Mouse (Mus musculus) bone marrow, adult 2 months (tissue): Measurements from ENCODE around the gene Rtcb. TPM values are rescaled to one million over a fixed set of nuclear protein-coding genes. Genes with fewer than 3 reads are reported as not detected.

ENCODE experiments used
- H3K27ac ChIP-seq: fragments of 200-500 bp; 2 replicates; pipeline ENCODE4 v1.5.1; 2012; ENCODE audit warnings: low read depth, mild to moderate bottlenecking, control low read depth, inconsistent platforms, low read length; ENCODE audit not compliant: control insufficient read depth, poor library complexity, insufficient read depth
- H3K4me1 ChIP-seq: fragments of 200-500 bp; 2 replicates; pipeline ENCODE4 v1.6.1; 2011; ENCODE audit warnings: low read length; ENCODE audit not compliant: control insufficient read depth, insufficient read depth
- H3K4me3 ChIP-seq: fragments of 200-500 bp; replicated peaks from 2 replicates; pipeline ENCODE3; 2011; ENCODE audit warnings: mild to moderate bottlenecking, low read depth, low read length, control low read depth; ENCODE audit not compliant: control insufficient read depth
- CTCF ChIP-seq: fragments of 200-500 bp; IDR thresholded peaks from 2 replicates; pipeline ENCODE4 v1.5.1; 2011; ENCODE audit warnings: low read length, control low read depth; ENCODE audit not compliant: control insufficient read depth, insufficient read depth
- POLR2A ChIP-seq: fragments of 200-500 bp; IDR thresholded peaks from 2 replicates; pipeline ENCODE4 v1.6.1; 2011; ENCODE audit warnings: low read depth, mild to moderate bottlenecking, control low read depth, low read length, borderline replicate concordance; ENCODE audit not compliant: control insufficient read depth
- WGBS: fragments of 180-500 bp; shearing (Covaris S2); methylation state at CpG from one replicate; pipeline ENCODE4 v1.1.7; 2018; 5-methylcytosine and 5-hydroxymethylcytosine counted together
- polyA plus RNA-seq: library from polyadenylated mRNA; stranded (reverse); fragments of >200 nt; gene quantifications from 2 replicates; pipeline ENCODE4 v1.2.4, GENCODE M21; 2011; ENCODE audit warnings: low replicate concordance; ENCODE audit not compliant: missing spikeins, insufficient read depth, insufficient read length

Rtcb gene
- polyA plus RNA-seq, 1 experiment, result 60.7 TPM

- Histone ChIP-seq H3K4me1 (no peaks in the 10 kb centered on the region; the same call in 1 of the 2 replicates), H3K4me3 (peak within 1 kb of the TSS; percentile 26), H3K27ac (no peak within 1 kb of the TSS; the same call in 1 of the 2 replicates)
- TF ChIP-seq CTCF, result no peak
- no peak for TF ChIP-seq POLR2A
- 3% methylated on average over 23 of the region's 23 CpGs for WGBS
Observed at GRCm38 (mm10) chr10:85927676-85928445, 29.8 kb downstream of the Rtcb start, which contains the start of gene Ascl4. Gene Ascl4, plus strand, starts transcription at chr10:85927681.

DNA sequence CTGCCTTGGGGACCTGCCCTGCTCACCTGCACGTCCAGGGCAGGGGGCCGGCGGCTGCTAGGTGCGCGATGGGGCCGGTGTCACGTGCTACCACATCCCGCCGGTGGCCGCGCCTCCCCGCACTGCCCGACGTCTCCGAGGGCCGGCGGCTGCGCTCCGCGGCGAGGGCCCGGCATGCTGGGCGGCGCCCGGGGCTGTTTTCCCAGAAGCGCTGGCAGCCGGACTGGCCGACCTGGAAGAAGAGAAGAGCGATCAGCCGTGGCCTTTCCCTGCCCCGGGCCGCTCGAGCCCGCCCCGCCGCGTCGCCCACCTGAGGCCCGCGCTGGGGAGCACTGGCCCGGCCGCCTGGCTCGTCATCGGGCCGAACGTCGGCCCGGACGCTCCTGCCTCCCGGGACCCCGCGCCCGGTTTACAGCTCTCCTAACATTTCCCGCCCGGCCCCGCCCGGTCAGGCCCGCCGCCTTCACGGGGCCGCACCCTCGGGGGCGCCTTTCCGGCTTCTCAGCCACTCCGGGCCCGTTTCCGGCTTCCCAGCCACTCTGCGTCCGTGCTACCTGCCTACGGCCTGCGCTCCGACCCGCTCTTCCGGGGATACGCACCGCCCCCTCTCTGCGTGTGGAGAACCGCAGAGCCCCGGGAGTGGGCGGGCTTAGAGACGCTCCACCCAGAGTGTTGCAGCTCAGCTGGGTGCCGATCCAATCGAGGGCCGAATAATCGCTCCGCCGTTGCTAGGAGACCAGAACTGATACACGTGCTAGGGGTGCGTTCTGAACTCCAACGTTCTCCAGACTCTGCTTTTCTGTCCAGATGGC, 40.9 kb downstream of the Rtcb start, which contains the start of gene Prdm4:
Prdm4 (minus strand) TSS at position 645 of the 812 bp plus-strand sequence.
- WGBS, result under 1% methylated on average over 89 of the region's 90 CpGs
- Histone ChIP-seq H3K27ac (peak within 1 kb of the TSS; percentile 68), H3K4me3 (peak within 1 kb of the TSS; percentile 74), H3K4me1 (no peaks in the 10 kb centered on the region; the same call in 1 of the 2 replicates)
- TF ChIP-seq CTCF, result peak; percentile 10; the same call in 1 of the 2 replicates
- peak; percentile 26; the same call in 1 of the 2 replicates for TF ChIP-seq POLR2A

Other genes starting within 250 kb of the Rtcb start
- gene Pwp1, start 128.3 kb downstream of the Rtcb start, polyA plus RNA-seq, result 19.2 and 22.5 TPM in 2 replicates
- 7.2 and 11.7 TPM in 2 replicates for gene Prdm4, start 40.7 kb downstream of the Rtcb start, polyA plus RNA-seq
- 1.3 TPM in 1 of 2 replicates, not detected in the other for gene Ascl4, start 30.1 kb downstream of the Rtcb start, polyA plus RNA-seq
- 0.75 TPM in 1 of 2 replicates, not detected in the other for gene Bpifc, start 54.1 kb upstream of the Rtcb start, polyA plus RNA-seq
- gene Fbxo7, start 64.1 kb upstream of the Rtcb start, polyA plus RNA-seq, result 72.4 and 103 TPM in 2 replicates